Mouse (Mus musculus): Measurements from ENCODE around the gene Gprc5b.

DNA sequence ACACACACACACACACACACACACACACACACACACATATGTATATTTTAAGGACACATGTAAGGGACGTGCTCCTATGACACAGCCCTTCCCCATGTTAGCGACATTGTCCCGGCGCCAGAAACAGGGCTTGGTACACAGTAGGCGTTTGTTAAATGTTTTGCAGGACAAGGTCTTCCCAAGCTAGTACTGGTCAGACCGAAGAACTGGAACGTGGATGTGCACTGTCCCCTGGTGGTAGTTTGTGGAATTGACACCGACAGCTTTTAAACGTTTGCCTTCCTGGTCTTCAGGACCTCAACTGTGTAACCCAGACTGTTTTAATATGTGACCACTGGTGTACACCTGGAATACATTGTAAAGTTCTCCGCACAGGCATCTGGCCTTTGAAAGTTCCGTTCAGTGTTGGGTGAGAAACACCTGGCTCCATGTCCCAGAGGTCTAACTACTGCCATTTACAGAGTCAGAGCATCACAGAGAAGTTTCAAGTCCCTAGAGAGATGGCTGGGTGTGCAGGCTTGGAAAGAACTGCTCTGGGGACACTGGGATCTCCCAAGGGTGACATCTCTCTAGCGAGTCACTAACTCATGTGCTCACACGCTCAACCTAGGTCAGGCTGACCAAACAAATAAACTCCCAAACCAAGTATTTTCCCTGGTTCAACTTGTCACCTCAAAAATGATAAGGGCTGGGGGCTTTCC is 1.3 kb upstream of the Gprc5b start:
- TF ChIP-seq POLR2A (IDR thresholded peaks at IDR 0.05; ENCODE audit: borderline replicate concordance, extremely low read depth, insufficient read depth, insufficient read length, poor library complexity, severe bottlenecking) (no peak), CTCF (IDR thresholded peaks at IDR 0.05; ENCODE audit: borderline replicate concordance, extremely low read depth, insufficient read depth, insufficient read length) (peak; percentile 97)
